Mouse (Mus musculus): Measurements from ENCODE around the gene Gm49711. TPM values are rescaled to one million over a fixed set of nuclear protein-coding genes. Genes with fewer than 3 reads are reported as not detected.
"Not testable (repeated sequence)": the region's sequence is repeated elsewhere in the genome, so short reads cannot be mapped to it uniquely, and the experiment has no call there.

Gm49711 gene
- total RNA-seq, 2 experiments from 2014 or later = not detected

- DNase-seq = no peak
These were observed 121.2 kb downstream of the Gm49711 start for GRCm38 (mm10) chr16:92179306-92179705.

DNA sequence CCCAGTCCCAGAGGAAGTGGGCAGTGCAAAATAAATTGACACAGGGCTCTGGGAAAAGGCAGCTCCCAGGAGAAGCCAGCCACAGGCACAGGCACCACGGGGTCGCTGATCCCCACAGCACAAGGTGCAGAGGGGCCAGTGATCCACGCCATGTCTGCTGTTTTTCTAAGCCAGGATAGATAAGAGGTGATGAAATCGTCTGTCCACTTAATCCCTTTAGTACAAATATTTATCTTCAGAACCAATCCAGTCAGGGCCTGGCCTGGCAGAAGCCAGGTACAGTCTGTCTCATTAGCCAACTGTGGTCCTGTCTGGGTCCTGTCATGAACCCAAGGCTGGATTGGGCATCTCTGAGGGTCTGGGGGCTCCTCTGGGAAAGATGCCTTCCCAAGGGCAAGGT lies 125.4 kb downstream of the Gm49711 start:
- DNase-seq = no peak

GRCm38 (mm10) chr16:92190603-92191002 lies 132.5 kb downstream of the Gm49711 start:
- no peak for DNase-seq

- DNase-seq = no peak
These were observed 137.0 kb downstream of the Gm49711 start for GRCm38 (mm10) chr16:92195094-92195493.

- DNase-seq = no peak
These were observed 138.7 kb downstream of the Gm49711 start for GRCm38 (mm10) chr16:92196741-92197331.

DNA sequence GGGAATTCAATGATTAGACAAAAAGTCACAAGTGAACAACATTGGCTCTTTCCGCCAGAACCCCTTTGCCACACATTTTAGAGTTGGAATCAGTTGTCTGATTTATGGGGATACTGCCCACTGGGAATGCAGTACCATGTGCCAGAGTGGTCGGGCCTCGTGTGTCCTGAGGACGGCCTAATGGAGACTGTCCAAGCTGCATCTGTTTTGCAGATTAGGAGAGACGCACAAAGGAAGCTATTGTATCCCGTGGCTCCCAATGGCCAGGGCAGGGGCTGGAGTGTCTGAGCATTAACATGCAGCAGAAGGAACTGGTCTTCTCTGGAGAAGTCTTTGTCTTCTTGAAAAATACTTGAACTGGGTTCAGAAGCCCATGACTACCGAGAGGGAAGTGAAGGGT lies 142.5 kb downstream of the Gm49711 start:
- no peak for DNase-seq

- DNase-seq = no peak
These were observed 145.5 kb downstream of the Gm49711 start for GRCm38 (mm10) chr16:92203599-92203998.

DNA sequence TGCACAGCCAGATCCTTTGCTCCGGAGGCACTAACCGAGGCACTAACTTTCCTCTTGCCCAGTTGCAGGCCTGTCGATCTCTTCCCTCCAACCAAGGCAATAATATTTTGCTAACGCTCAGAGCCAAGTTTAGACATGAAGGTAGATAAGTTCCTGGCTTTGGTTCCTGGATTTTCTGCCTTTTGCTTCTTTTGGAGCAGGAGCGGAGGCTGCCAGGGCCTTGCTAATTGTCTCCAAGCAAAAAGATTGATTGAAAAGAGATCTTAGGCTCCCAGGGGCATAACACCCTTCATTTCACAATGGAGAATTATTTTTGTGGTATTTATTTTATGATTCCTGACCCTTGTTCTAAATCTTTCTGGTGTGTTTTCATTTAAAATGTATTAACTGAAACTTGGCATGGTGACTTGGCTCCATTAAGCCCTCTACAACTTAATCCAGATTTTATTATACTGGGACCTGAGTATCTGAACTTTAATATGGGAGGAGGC lies 151.2 kb downstream of the Gm49711 start:
- DNase-seq = peak in 1 of 2 experiments; percentile 2

DNA sequence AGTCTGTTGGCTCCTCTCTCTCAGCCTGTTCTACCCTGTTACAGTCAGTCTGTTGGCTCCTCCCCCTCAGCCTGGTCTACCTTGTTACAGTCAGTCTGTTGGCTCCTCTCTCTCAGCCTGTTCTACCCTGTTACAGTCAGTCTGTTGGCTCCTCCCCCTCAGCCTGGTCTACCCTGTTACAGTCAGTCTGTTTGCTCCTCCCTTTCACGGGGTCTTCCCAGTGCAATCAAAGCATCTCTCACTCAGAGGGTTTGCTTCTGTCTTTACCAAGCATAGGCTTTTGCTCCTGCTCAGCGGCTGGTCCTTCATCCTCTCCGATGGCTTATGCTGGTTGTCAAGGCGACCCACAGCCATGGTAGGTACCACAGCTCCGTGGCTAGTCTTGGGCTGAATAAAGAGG lies 152.2 kb downstream of the Gm49711 start:
- not testable (repeated sequence) for DNase-seq

- DNase-seq = not testable (repeated sequence)
These were observed 155.8 kb downstream of the Gm49711 start for GRCm38 (mm10) chr16:92213911-92214310.

DNA sequence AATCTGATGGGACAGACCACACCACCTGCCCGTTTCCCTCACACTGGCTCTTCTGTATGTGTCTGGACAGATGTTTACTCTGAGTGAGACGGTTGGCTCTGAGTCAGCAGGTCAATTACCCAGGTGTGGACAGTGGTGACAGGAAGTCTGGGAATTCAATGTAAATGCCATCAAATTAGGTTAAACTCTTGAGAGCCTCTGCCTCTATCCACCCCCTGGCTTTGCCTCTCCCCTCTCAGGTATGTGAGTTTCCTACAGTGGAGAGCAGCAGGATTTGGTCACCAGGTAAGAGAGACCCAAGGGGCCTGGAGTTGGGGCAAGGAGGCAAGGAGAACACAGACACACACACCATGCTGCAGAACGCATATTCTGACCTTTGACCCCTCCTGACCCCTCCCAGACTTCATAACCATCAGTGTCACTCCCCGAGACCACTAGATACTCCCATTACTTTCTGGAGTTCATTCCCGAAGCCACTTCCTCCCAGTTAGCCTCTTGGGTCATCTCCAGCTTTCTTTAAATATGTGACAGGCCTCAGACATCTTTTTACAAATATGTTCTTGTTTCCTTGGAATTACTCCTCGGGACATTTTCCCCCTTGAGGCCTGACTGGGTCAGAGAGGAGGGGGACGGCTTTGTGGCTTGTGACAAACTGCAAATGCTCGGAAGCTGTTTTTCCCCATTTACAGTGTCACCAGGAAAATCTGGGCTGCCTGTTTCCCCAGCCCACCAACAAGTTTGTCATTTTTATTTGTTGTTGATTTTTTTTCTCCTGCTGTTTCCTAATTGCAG lies 157.7 kb downstream of the Gm49711 start:
- DNase-seq = no peak

GRCm38 (mm10) chr16:92220754-92221153 lies 162.6 kb downstream of the Gm49711 start:
- no peak for DNase-seq

DNA sequence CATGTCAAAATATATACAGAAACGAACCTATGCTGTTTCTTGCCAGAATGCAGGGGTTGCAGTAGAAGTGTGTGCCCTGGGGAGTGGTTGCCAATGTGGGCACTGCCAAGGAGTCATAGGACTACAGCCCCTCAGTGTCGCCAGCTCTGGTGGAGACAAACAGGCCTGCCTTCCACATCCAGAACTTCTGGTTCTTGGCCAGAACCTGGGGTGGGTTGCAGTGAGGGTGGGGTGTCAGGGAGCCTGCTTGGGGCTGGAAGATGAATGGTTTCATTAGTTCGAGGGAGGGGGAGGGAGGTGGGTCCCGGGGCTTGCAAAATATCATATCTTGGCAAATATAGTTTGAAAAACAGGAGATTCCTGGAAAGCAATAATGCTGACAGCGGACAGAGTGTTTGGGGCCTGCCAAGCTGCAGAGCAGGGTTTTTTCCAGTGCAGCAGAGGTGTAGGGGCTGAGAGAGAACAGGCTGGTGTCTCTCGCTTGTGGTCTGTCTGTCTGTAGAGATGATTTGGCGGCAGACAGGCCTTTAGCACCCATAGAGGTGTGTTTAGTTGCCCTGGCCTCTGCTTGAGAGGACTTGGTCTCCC lies 170.3 kb downstream of the Gm49711 start:
- DNase-seq = peak in 1 of 2 experiments; percentile 7

GRCm38 (mm10) chr16:92230476-92230931 lies 172.4 kb downstream of the Gm49711 start:
- DNase-seq = no peak

DNA sequence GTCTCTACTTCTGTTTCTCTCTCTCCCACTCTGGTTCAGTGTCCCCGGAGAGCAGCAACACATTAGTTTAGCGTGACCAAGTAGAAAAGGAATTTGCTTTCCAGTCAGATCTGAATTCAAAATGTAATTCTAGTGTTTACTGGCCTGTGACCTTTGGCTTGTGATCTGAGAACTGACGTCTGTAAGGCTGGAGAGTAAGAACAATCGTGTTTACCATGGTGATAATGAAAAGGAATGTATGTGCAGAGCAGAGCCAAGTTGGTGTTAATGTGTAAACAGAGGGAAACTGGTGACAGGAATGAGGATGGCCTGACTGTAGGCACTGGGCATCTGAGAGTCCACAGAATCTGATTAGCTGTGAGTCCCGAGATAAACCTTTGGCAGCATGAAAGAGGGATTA lies 176.4 kb downstream of the Gm49711 start:
- no peak for DNase-seq

DNA sequence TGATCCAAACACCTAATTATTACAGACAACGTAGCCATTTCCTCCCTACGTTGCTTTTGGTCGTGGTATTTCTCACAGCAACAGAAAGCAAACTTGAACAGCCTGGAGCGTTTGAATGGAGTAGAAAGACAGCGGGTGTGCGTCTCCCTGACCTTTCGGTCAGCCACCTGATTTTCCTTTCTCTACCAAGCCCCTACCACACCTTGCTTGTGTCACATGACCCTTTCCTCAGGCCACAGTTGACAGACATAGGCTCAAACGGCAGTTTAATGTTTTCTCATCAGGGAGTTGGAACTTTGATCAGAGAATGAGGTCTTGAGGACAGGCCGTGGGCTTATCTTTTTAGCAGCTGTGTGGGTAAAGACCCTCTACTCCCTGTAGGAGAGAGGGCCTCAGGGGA lies 177.1 kb downstream of the Gm49711 start:
- DNase-seq = no peak

Other genes with a start within 250 kb of the Gm49711 start
- 100 to 1,000 TPM in 1 of 2 experiments, 10 to 100 TPM in 1; 84.1 to 117 TPM for gene Mrps6, start within 50 bp of the Gm49711 start, total RNA-seq (2021)
- gene Slc5a3, start within 50 bp of the Gm49711 start, total RNA-seq (2021) = 10 to 100 TPM; 26.4 to 59.1 TPM
- under 1 TPM in 1 of 2 experiments, not detected in 1; 0.16 TPM for gene Kcne2, start 234.1 kb downstream of the Gm49711 start, total RNA-seq (2021)
- 10 to 100 TPM; 56.5 to 61.6 TPM for gene Smim11, start 243.0 kb downstream of the Gm49711 start, total RNA-seq (2021)